ENCODE assay signal across 17 mouse cellular contexts in the genomic region with DNA sequence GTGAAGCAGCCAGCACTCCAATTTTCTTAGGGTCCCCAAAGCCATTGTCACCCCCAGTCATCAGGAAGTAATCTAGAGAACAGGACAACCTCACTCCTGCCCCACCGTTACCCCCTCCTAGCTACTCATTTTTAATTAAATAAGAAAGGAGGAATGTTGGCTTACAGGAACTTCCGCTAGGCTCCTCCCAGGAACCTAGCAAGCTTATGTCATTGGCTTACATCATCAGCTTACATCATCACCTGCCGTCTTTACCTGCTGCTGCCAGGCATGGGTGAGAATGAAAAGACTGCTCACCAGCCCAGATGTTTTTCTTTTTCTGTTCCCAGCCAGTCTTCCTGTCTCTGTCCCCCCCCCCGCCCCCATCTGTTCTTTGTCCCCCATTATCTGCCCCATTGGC. TPM values are rescaled to one million over a fixed set of nuclear protein-coding genes. Genes with fewer than 3 reads are reported as not detected.
DNase-seq lines count a peak whose midpoint lies in the region; ATAC-seq and TF ChIP-seq lines count a peak whose summit lies in the region.
"Had no signal": no experiment of that assay in that cellular context is flagged by ENCODE, and none has a peak within 500 bp of the region (broad histone marks: within the 10 kb centered on the region; RNA-seq: fewer than 3 reads in every experiment).

No protein-coding gene starts in this region.

- TF ChIP-seq EP300 in liver, postnatal 0 days (IDR thresholded peaks at IDR 0.05; ENCODE audit: low read depth), result no peak

- peaks cover 52% of the 10 kb centered on the region for H3K36me3 ChIP-seq in heart, embryonic 10.5 days
- H3K36me3 ChIP-seq in liver, postnatal 0 days (replicated peaks; ENCODE audit: insufficient read depth, low read length), result peaks cover 6% of the 10 kb centered on the region; the same call in 1 of the 2 replicates
- H3K36me3 ChIP-seq in liver, embryonic 12.5 days, result peaks cover 8% of the 10 kb centered on the region; the same call in 1 of the 2 replicates
- peaks cover 4% of the 10 kb centered on the region; the same call in 1 of the 2 replicates for H3K36me3 ChIP-seq in stomach, embryonic 16.5 days (ENCODE audit: control insufficient read depth, insufficient read depth, low read length)

- H3K27ac ChIP-seq in heart, embryonic 10.5 days, result peak overlapping the region; percentile 89
- H3K27ac ChIP-seq in liver, postnatal 0 days (ENCODE audit: low read depth), result peak overlapping the region; percentile 61; the same call in 1 of the 2 replicates
- no peak overlapping the region for H3K27ac ChIP-seq in liver, embryonic 12.5 days
- H3K27ac ChIP-seq in stomach, embryonic 16.5 days (ENCODE audit: low read length), result peak overlapping the region; percentile 56
- H3K27ac ChIP-seq: liver, embryonic 13.5 days had no signal

- no peaks in the 10 kb centered on the region for H3K9me3 ChIP-seq in heart, embryonic 10.5 days
- no peaks in the 10 kb centered on the region for H3K9me3 ChIP-seq in liver, postnatal 0 days (ENCODE audit: low read length)
- H3K9me3 ChIP-seq in liver, embryonic 12.5 days (replicated peaks), result no peaks in the 10 kb centered on the region
- no peaks in the 10 kb centered on the region for H3K9me3 ChIP-seq in stomach, embryonic 16.5 days (replicated peaks; ENCODE audit: control insufficient read depth, low read length)
- H3K9me3 ChIP-seq: embryonic facial prominence, embryonic 13.5 days; kidney, embryonic 15.5 days; liver, embryonic 13.5 days had no signal

- no peak overlapping the region for H3K4me2 ChIP-seq in liver, postnatal 0 days (ENCODE audit: low read depth, low read length)
- no peak overlapping the region for H3K4me2 ChIP-seq in liver, embryonic 12.5 days
- H3K4me2 ChIP-seq in stomach, embryonic 16.5 days (ENCODE audit: low read depth, low read length), result no peak overlapping the region
- H3K4me2 ChIP-seq: embryonic facial prominence, embryonic 13.5 days; kidney, embryonic 15.5 days; liver, embryonic 13.5 days had no signal

- intact Hi-C loops in heart, postnatal 25 days (cut with DNase I), result no loop called here

- no peak overlapping the region for H3K4me3 ChIP-seq in heart, embryonic 10.5 days
- H3K4me3 ChIP-seq in liver, postnatal 0 days (ENCODE audit: low read depth, low read length), result no peak overlapping the region
- no peak overlapping the region for H3K4me3 ChIP-seq in liver, embryonic 12.5 days
- H3K4me3 ChIP-seq in stomach, embryonic 16.5 days (replicated peaks; ENCODE audit: low read length), result no peak overlapping the region
- H3K4me3 ChIP-seq: embryonic facial prominence, embryonic 13.5 days; gastrocnemius, adult 2 months; kidney, embryonic 15.5 days; liver, embryonic 13.5 days had no signal

- WGBS in heart, embryonic 10.5 days, result 68% methylated on average over 4 of the region's 4 CpGs
- 62% methylated on average over 4 of the region's 4 CpGs for WGBS in liver, postnatal 0 days (ENCODE audit: insufficient replicate concordance)
- WGBS in liver, embryonic 12.5 days (ENCODE audit: insufficient replicate concordance), result 73% methylated on average over 4 of the region's 4 CpGs
- 66% methylated on average over 4 of the region's 4 CpGs for WGBS in stomach, embryonic 16.5 days

- no peak for TF ChIP-seq CTCF in liver, postnatal 0 days (IDR thresholded peaks at IDR 0.05; ENCODE audit: low read depth)

- no peak for ATAC-seq in liver, postnatal 0 days
- no peak for ATAC-seq in liver, embryonic 12.5 days
- ATAC-seq in stomach, embryonic 16.5 days (ENCODE audit: insufficient read depth, low FRiP score), result no peak
- ATAC-seq: forebrain, embryonic 16.5 days had no signal

- no peaks in the 10 kb centered on the region for H3K27me3 ChIP-seq in heart, embryonic 10.5 days (ENCODE audit: insufficient read depth, poor library complexity, severe bottlenecking)
- H3K27me3 ChIP-seq in liver, postnatal 0 days (ENCODE audit: insufficient read depth, low read length), result no peaks in the 10 kb centered on the region
- H3K27me3 ChIP-seq in liver, embryonic 12.5 days (replicated peaks), result no peaks in the 10 kb centered on the region
- H3K27me3 ChIP-seq in stomach, embryonic 16.5 days (ENCODE audit: control insufficient read depth, insufficient read depth, low read length), result no peaks in the 10 kb centered on the region
- H3K27me3 ChIP-seq: embryonic facial prominence, embryonic 13.5 days; kidney, embryonic 15.5 days; liver, embryonic 13.5 days had no signal

- H3K9ac ChIP-seq in liver, postnatal 0 days (replicated peaks), result no peak overlapping the region
- no peak overlapping the region for H3K9ac ChIP-seq in liver, embryonic 12.5 days
- no peak overlapping the region for H3K9ac ChIP-seq in stomach, embryonic 16.5 days (ENCODE audit: low read length)
- H3K9ac ChIP-seq: embryonic facial prominence, embryonic 13.5 days; kidney, embryonic 15.5 days; liver, embryonic 13.5 days had no signal

- no peak for DNase-seq in heart, embryonic 10.5 days (ENCODE audit: low spot score)
- no peak for DNase-seq in heart, postnatal 25 days (ENCODE audit: low spot score)
- no peak for DNase-seq in liver, postnatal 0 days
- peak; percentile 47 for DNase-seq in ZHBTc4 (ENCODE audit: low read depth, low spot score)
- DNase-seq in spleen, postnatal 14 days (ENCODE audit: low spot score in 2 of 2), result no peak
- no peak for DNase-seq in Muller cell, postnatal 12 days (ENCODE audit: inconsistent ontology term)
- DNase-seq: cerebellum, adult 9-10 months; gastrocnemius, adult 2 months; heart, adult 18-20 months; liver, embryonic 13.5 days; midbrain, embryonic 14.5 days; thymus, postnatal 14 days had no signal

- peaks cover 72% of the 10 kb centered on the region for H3K4me1 ChIP-seq in heart, embryonic 10.5 days
- peaks cover 40% of the 10 kb centered on the region for H3K4me1 ChIP-seq in liver, postnatal 0 days (ENCODE audit: insufficient read depth)
- H3K4me1 ChIP-seq in liver, embryonic 12.5 days, result peaks cover 32% of the 10 kb centered on the region
- peaks cover 51% of the 10 kb centered on the region for H3K4me1 ChIP-seq in stomach, embryonic 16.5 days (ENCODE audit: control insufficient read depth, insufficient read depth, low read length)

RNA-seq across cellular contexts. Expression of gene Actn1, which starts 50.3 kb away (rescaled TPM):
- 62.6 and 67.8 TPM in 2 replicates for polyA plus RNA-seq in heart, embryonic 10.5 days (2016; fragmentation: Nextera tagmentation; extraction: Ambion mirVana)
- total RNA-seq in heart, postnatal 25 days (2021), result 10 to 100 TPM; 33.9 to 38.3 TPM
- 7.7 and 8.4 TPM in 2 replicates for polyA plus RNA-seq in liver, postnatal 0 days (2015; fragmentation: Nextera tagmentation; extraction: Ambion mirVana)
- polyA plus RNA-seq in liver, embryonic 12.5 days (2016; fragmentation: Nextera tagmentation; extraction: Ambion mirVana), result 15.6 and 15.9 TPM in 2 replicates
- polyA plus RNA-seq in stomach, embryonic 16.5 days (2015; fragmentation: Nextera tagmentation; extraction: Ambion mirVana), result 51.2 and 52.7 TPM in 2 replicates
